Mouse (Mus musculus): ENCODE data around the gene Tex50.

- TF ChIP-seq GATA1 (IDR thresholded peaks at IDR 0.05; ENCODE audit: low read length): no peak
- TF ChIP-seq TAL1 (IDR thresholded peaks at IDR 0.05; ENCODE audit: low read length): no peak
Measured at GRCm38 (mm10) chr1:161114591-161114990, 44.5 kb downstream of the Tex50 start.

Measured in erythroblast, embryonic 14.5 days (primary cell).